Mouse (Mus musculus) MEL-GATA-1-ER (cell line): Measurements from ENCODE around the gene Gtpbp4.
A peak's percentile ranks its signal among the peaks of the same experiment; 100 is the strongest.
"Not testable (repeated sequence)": the region's sequence is repeated elsewhere in the genome, so short reads cannot be mapped to it uniquely, and the experiment has no call there.

Experiments
- DNase-seq: peaks from one replicate; pipeline ENCODE4 v3.0.0-alpha.2; 2012; ENCODE audit warnings: low read depth; ENCODE audit errors: extremely low read depth

Gene Gtpbp4

GRCm38 (mm10) chr13:8995990-8996786 is at the start of gene Gtpbp4:
TSS of gene Gtpbp4 (minus strand) at chr13:8996083.
- peak; percentile 92 for DNase-seq

DNA sequence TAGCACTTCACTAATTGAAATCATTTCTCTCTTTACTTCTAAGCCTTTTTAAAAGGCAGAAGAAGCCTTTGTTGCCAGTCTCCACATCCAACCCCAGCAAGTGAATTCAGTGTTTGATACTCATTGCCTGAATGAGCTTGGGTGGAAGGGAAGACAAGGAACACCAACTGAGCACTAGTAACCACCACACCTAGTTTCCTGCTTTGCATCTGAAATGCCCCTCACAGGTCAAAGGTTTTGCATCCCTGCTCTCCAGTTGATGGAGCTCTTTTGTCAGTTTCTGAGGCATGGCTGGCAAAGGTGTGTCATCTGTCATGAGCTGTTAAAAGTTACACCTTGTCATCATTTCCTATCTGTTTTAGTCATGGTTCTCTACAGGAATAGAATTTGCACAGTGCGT is 48.8 kb upstream of the Gtpbp4 start:
- no peak for DNase-seq

- no peak for DNase-seq
These were observed 47.6 kb upstream of the Gtpbp4 start for GRCm38 (mm10) chr13:9043289-9044049.

- DNase-seq, result no peak
These were observed 44.7 kb upstream of the Gtpbp4 start for GRCm38 (mm10) chr13:9040626-9041025.

DNA sequence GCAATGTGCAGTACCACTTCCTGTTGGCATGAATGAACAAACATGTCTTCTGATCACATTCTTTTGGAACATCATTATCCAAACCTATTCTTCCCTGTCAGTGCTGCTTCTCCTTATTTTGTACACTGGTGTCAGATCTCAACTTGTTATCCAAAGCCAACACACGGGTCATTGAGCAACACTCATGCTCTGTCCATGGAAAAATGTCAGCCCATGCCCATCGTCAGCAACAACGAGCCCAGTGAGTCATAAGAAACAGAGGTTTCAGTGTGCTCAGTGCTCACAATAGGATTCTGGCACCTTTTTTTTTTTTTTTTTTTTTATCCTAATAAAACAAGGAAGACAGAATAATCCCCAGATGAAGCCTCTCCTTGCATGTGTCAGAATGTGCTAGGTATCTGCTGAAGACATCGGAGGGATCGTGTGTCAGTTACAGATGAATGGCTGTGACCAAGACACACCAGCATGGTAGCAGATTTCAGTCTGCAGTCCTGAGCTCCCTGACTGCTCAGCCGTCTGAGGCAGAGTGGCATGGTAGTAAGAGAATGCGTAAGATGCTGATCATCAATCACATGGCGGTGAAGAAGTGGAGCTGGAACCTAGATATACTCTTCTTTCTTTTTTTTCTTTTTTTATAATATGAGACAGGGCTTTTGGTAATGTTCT is 36.2 kb upstream of the Gtpbp4 start:
- no peak for DNase-seq

GRCm38 (mm10) chr13:9030364-9030763 is 34.5 kb upstream of the Gtpbp4 start:
- DNase-seq, result no peak

- peak; percentile 62 for DNase-seq
These were observed 31.4 kb upstream of the Gtpbp4 start for GRCm38 (mm10) chr13:9027251-9027650.

- peak; percentile 94 for DNase-seq
These were observed 26.7 kb upstream of the Gtpbp4 start for GRCm38 (mm10) chr13:9022623-9023022.

GRCm38 (mm10) chr13:9021556-9021955 is 25.7 kb upstream of the Gtpbp4 start:
- DNase-seq, result no peak

- no peak for DNase-seq
These were observed 23.8 kb upstream of the Gtpbp4 start for GRCm38 (mm10) chr13:9019713-9020112.

DNA sequence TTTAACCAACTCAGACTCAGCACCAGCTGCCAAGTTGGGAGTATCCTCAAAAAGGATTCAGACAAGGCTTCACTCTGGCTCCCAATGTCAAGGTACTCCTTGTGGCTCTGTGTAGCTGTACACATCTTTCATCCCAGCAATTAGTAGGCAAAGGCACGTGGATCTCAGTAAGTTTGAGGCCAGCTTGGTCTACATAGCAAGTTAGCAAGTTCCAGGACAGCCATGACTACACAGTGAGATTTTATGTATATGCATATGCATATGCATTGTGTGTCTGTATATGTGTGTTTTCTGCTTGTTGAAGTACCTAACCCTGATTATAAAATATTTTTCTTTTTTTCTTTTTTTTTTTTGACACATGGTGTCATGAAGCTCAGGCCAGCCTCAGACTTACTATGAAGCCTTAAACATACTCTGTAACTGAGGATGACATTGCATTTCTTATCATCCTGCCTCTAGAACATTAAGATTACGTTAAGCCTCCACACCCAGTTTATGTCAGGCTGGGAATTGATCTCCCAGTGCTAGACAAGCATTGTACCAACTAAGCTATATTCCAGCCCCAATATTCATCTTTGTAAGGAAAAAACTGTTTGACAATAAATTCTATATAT is 23.2 kb upstream of the Gtpbp4 start:
- DNase-seq, result no peak

- DNase-seq, result no peak
These were observed 21.3 kb upstream of the Gtpbp4 start for GRCm38 (mm10) chr13:9017190-9017589.

GRCm38 (mm10) chr13:9014431-9014830 is 18.5 kb upstream of the Gtpbp4 start:
- no peak for DNase-seq

DNA sequence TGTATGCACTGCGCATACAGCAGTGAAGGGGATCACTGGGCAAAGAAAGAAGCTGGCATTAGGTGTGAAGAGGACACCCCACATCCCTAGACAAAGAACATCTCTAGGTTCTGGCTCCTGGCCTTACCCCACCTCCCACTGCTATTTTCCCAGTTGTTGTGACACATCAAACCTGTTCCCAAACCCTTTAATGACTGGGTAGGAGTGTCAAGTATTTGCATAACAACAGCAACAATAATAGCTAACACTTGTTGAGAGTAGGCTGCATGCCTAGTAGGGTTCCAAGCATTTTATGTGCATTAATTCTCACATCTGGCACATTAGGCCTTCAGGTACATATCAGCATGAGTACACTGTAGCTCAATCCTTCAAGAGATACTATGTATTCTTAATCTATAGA is 17.6 kb upstream of the Gtpbp4 start:
- DNase-seq, result no peak

DNA sequence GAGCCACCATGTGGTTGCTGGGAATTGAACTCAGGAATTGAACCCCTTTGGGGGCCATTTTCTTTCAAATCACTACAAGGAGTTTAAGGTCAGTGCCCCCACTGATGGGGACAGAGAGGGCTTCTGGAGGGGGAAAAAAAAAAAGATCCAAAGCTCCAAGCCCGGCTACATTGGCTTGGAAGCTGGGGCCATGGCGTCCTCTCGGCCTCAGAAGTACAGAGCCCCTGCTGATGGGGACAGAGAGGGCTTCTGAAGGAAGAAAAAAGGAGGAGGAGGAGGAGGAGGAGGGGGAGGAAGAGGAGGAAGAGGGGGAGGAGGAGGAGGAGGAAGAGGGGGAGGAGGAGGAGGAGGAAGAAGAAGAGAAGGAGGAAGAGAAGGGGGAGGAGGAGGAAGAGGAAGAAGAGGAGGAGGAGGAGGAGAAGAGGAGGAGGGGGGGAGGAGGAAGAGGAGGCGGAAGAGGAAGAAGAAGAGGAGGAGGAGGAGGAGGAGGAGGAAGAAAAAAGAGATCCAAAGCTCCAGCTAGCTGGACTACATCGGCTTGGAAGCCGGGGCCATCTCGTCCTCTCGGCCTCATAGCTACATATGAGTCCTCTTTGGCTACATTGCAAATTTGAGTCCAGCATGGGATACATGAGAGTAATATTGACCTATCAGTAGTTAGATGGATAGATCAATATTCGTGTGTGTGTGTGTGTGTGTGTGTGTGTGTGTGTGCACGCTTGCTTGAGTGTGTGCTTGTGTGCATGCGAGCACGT is 15.9 kb upstream of the Gtpbp4 start:
- peak; percentile 89 for DNase-seq

DNA sequence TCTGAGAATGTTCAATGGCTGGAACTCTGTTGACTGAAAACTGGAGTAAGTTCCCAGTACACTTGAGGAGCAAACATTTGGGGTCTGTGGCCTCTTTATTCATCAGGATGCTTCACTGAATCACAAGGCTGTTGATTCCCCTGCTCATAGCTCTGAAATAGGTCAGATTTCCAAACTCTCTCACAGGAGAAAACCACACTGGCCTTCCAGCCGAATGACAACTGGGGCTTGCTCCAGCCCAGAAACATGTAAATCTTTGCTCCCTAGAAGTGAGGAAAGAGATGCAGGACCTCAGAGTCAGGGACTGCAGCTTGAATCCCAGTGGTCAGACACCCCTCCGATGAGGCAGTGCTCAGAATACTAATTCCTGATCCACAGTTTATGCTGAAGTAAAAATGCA is 7.4 kb upstream of the Gtpbp4 start:
- DNase-seq, result no peak

DNA sequence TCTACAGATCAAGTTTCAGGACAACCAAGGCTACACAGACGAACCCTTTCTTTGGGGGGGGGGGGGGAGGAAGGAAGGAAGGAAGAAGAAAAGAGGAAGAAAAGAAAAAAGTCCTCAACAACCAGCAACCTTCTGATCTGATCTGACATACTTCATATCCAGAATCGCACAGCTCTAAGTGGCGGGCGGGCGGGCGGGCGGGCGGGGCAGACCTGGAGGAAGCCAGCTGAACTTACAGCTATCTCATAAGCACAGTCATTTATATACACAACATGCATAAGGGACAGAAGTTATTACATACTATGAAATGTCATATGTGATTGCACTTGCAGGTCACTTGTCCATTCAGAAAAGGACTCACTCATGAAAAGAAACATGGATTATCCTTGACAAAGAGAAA is 3.6 kb upstream of the Gtpbp4 start:
- no peak for DNase-seq

- not testable (repeated sequence) for DNase-seq
These were observed 1.3 kb upstream of the Gtpbp4 start for GRCm38 (mm10) chr13:8997221-8997620.

DNA sequence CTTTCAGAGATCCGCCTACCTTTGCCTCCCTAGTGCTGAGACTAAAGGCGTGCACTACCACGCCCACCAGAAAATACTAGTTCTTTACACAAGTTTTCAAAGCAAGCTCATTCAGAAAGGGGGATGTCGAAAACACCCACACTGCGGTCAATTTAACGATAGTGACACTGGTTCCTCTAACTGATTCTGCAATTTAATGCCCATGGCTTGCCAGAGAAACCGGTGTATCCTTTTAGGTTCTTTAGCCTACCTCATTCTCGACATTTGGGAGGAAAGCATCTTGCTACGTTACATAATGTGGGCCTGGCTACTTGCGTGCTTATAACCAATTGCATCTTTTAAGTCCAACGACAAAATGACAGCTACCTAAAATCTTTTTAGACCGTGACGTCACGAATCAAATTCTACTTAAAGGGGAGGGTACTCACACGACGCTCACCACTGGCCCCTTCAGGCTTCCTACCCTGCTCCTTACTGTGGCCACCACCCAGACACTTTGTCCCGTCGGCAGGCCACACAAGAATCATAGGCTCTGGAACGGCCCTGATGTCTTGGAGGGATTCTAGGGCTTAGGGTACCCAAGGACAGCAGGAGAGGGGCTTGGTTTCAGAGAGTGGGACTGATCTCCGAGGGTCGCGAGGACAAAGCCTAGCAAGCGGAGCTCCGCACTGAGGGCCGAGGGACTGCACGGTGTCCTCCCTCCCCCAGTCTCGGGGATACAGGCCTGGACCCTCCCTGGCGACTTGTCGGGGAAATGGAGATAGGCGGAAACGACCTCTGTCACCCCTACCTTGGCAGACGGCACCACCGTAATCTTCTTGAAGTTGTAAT is 509 bp downstream of the Gtpbp4 start:
- peak; percentile 49 for DNase-seq

DNA sequence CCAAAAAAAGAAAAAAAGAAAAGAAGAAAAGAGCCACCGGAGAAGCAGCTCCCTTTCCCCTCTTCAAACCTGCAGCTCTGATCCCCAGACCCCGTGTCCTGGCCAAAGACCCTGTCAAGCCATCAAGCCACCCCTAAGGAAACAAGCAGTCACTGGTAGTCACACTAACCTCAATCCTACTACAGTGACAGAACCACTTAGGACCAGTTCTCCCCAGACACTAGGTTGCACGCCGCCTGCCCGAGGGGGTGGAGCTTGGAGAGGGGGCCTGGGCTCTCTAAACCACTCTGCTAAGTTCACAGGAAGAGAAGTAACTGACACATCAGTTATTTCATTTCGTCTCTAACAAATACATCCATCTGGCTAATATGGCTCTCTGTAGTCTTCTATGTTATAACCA is 3.7 kb downstream of the Gtpbp4 start:
- no peak for DNase-seq
